Comparison of ENCODE assay signal across 13 mouse cellular contexts in the genomic region with DNA sequence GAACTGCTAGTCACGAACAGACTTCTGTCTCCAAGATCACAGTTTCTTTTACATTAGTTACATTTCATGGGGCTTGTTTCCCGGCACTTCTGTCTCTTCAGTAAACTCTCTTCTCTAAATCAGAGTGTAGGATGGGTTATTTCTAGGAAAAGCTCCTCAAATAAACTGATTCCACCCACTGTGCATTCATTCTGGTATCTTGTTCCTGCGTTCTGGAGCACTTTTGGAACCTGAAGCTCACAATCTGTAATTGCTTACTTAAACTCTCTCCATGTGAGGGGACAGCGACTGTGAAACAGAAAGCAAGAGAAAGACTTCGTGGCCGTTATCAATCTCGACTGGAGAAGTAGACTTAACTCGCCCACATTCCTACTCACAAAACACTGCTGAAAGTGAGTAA.
DNase-seq lines count a peak whose midpoint lies in the region; ATAC-seq and TF ChIP-seq lines count a peak whose summit lies in the region.
"Had no signal": no experiment of that assay in that cellular context is flagged by ENCODE, and none has a peak within 500 bp of the region (broad histone marks: within the 10 kb centered on the region; RNA-seq: fewer than 3 reads in every experiment).

No protein-coding gene starts in this region.

- no peak overlapping the region for H3K9ac ChIP-seq in heart, embryonic 11.5 days (ENCODE audit: low read depth, low read length)
- no peak overlapping the region for H3K9ac ChIP-seq in lung, embryonic 14.5 days
- no peak overlapping the region for H3K9ac ChIP-seq in stomach, embryonic 15.5 days

- WGBS in heart, embryonic 11.5 days (ENCODE audit: insufficient replicate concordance): 34% methylated on average over 8 of the region's 8 CpGs
- WGBS in lung, embryonic 14.5 days: 21% methylated on average over 8 of the region's 8 CpGs
- 26% methylated on average over 8 of the region's 8 CpGs for WGBS in lung, adult 2 months
- WGBS in stomach, embryonic 15.5 days: 24% methylated on average over 8 of the region's 8 CpGs

- no peaks in the 10 kb centered on the region for H3K36me3 ChIP-seq in heart, embryonic 11.5 days (ENCODE audit: control insufficient read depth, insufficient read depth, low read length)
- H3K36me3 ChIP-seq in lung, embryonic 14.5 days (ENCODE audit: insufficient read depth): no peaks in the 10 kb centered on the region
- H3K36me3 ChIP-seq in stomach, embryonic 15.5 days: no peaks in the 10 kb centered on the region

- no peak for TF ChIP-seq CTCF in lung, embryonic 14.5 days (IDR thresholded peaks at IDR 0.05; ENCODE audit: low read depth)
- no peak for TF ChIP-seq CTCF in lung, adult 2 months (IDR thresholded peaks at IDR 0.05; ENCODE audit: insufficient read depth, low read length)
- TF ChIP-seq CTCF in left cerebral cortex, adult 2 months (IDR thresholded peaks at IDR 0.05): no peak

- no peak overlapping the region for H3K4me3 ChIP-seq in heart, embryonic 11.5 days (ENCODE audit: low read depth, low read length)
- no peak overlapping the region for H3K4me3 ChIP-seq in lung, embryonic 14.5 days (ENCODE audit: low read depth, low read length)
- H3K4me3 ChIP-seq in lung, adult 2 months (replicated peaks; ENCODE audit: extremely low read depth, low read depth, low read length): no peak overlapping the region
- peak overlapping the region; percentile 11; the same call in 1 of the 2 replicates for H3K4me3 ChIP-seq in left cerebral cortex, adult 2 months
- H3K4me3 ChIP-seq in stomach, embryonic 15.5 days (replicated peaks): 0 out of 2 replicates have a peak overlapping the region, but pooled peaks have one; percentile 2

- no peak overlapping the region for H3K27ac ChIP-seq in heart, embryonic 11.5 days (ENCODE audit: low read depth, low read length)
- H3K27ac ChIP-seq in lung, embryonic 14.5 days (ENCODE audit: low read depth): no peak overlapping the region
- H3K27ac ChIP-seq in left cerebral cortex, adult 2 months: no peak overlapping the region
- H3K27ac ChIP-seq in stomach, embryonic 15.5 days: no peak overlapping the region

- H3K27me3 ChIP-seq in heart, embryonic 11.5 days (ENCODE audit: control insufficient read depth, insufficient read depth, low read length): no peaks in the 10 kb centered on the region
- no peaks in the 10 kb centered on the region for H3K27me3 ChIP-seq in lung, embryonic 14.5 days (ENCODE audit: insufficient read depth, low read length)
- H3K27me3 ChIP-seq in stomach, embryonic 15.5 days (replicated peaks): no peaks in the 10 kb centered on the region

- no peak for TF ChIP-seq POLR2A in lung, adult 2 months (IDR thresholded peaks at IDR 0.05; ENCODE audit: borderline replicate concordance, extremely low read depth, low read depth, low read length)

- ATAC-seq in heart, embryonic 11.5 days (replicated peaks; ENCODE audit: insufficient number of reproducible peaks, low FRiP score, low TSS enrichment): no peak
- no peak for ATAC-seq in lung, embryonic 14.5 days (ENCODE audit: insufficient read depth)
- ATAC-seq in stomach, embryonic 15.5 days (ENCODE audit: insufficient read depth, low FRiP score, low read depth): no peak
- ATAC-seq in megakaryocyte progenitor cell, adult 5-6 weeks (replicated peaks; ENCODE audit: poor library complexity): no peak

- H3K9me3 ChIP-seq in heart, embryonic 11.5 days (replicated peaks; ENCODE audit: control insufficient read depth, low read length): no peaks in the 10 kb centered on the region
- H3K9me3 ChIP-seq in lung, embryonic 14.5 days (ENCODE audit: low read depth, low read length): no peaks in the 10 kb centered on the region
- no peaks in the 10 kb centered on the region for H3K9me3 ChIP-seq in stomach, embryonic 15.5 days

- peak overlapping the region; percentile 32 for H3K4me2 ChIP-seq in heart, embryonic 11.5 days
- H3K4me2 ChIP-seq in lung, embryonic 14.5 days: no peak overlapping the region
- H3K4me2 ChIP-seq in stomach, embryonic 15.5 days: peak overlapping the region; percentile 29; the same call in 1 of the 2 replicates

- intact Hi-C loops in left cerebral cortex, adult 2 months (cut with DNase I): loop anchor here (10.0 kb wide), 1 partner anchor 134 kb away; no protein-coding TSS in a partner anchor

- DNase-seq in heart, adult 9 months (ENCODE audit: low spot score in 2 of 2): no peak
- DNase-seq in lung, embryonic 14.5 days: peak; percentile 25
- DNase-seq in lung, adult 2 months: no peak
- peak; percentile 11 to 20 for DNase-seq in left cerebral cortex, adult 2 months (ENCODE audit: extremely low spot score in 1 of 2, low spot score in 2 of 2)
- no peak for DNase-seq in testis, postnatal 10 days (ENCODE audit: low spot score)
- DNase-seq: adrenal gland, adult 8-10 months; gastrocnemius, postnatal 14 days; kidney, adult 18-20 months; spleen, adult 18-20 months; thymus, postnatal 14 days had no signal

- H3K4me1 ChIP-seq in heart, embryonic 11.5 days (ENCODE audit: control insufficient read depth, insufficient read depth, low read length): no peaks in the 10 kb centered on the region
- H3K4me1 ChIP-seq in lung, embryonic 14.5 days (ENCODE audit: insufficient read depth): no peaks in the 10 kb centered on the region
- peaks cover 3% of the 10 kb centered on the region; the same call in 1 of the 2 replicates for H3K4me1 ChIP-seq in lung, adult 2 months (ENCODE audit: control insufficient read depth, insufficient read depth, low read length)
- no peaks in the 10 kb centered on the region for H3K4me1 ChIP-seq in stomach, embryonic 15.5 days

Comparison
In these comparisons a context has a peak if more than half of its experiments do, and no peak if none do; other contexts are left out.
1. DNase-seq: peak in lung, embryonic 14.5 days (single experiment) and left cerebral cortex, adult 2 months (2 of 2); none in heart, adult 9 months (0 of 2), lung, adult 2 months (single experiment) and testis, postnatal 10 days (single experiment).
2. H3K4me3 ChIP-seq: peak in left cerebral cortex, adult 2 months (single experiment) and stomach, embryonic 15.5 days (single experiment); none in heart, embryonic 11.5 days (single experiment), lung, embryonic 14.5 days (single experiment) and lung, adult 2 months (single experiment).